Mouse (Mus musculus): ENCODE data around the gene Jakmip3.

Gene Jakmip3

GRCm38 (mm10) chr7:138947741-138948140 is 7.2 kb downstream of the Jakmip3 start:
- no peak for DNase-seq (ENCODE audit: low spot score)

GRCm38 (mm10) chr7:138948309-138948708 is 7.8 kb downstream of the Jakmip3 start:
- no peak for DNase-seq (ENCODE audit: low spot score)

GRCm38 (mm10) chr7:138955787-138956186 is 15.3 kb downstream of the Jakmip3 start:
- DNase-seq (ENCODE audit: low spot score), result no peak

GRCm38 (mm10) chr7:138957106-138957505 is 16.6 kb downstream of the Jakmip3 start:
- DNase-seq (ENCODE audit: low spot score), result no peak

- DNase-seq (ENCODE audit: low spot score), result peak; percentile 69
Observed at GRCm38 (mm10) chr7:138959747-138960146, 19.2 kb downstream of the Jakmip3 start.

- no peak for DNase-seq (ENCODE audit: low spot score)
Observed at GRCm38 (mm10) chr7:138963756-138964155, 23.2 kb downstream of the Jakmip3 start.

GRCm38 (mm10) chr7:138968010-138968620 is 27.6 kb downstream of the Jakmip3 start:
- peak; percentile 58 for DNase-seq (ENCODE audit: low spot score)

GRCm38 (mm10) chr7:138977510-138977909 is 37.0 kb downstream of the Jakmip3 start:
- DNase-seq (ENCODE audit: low spot score), result no peak

GRCm38 (mm10) chr7:138984576-138984975 is 44.0 kb downstream of the Jakmip3 start:
- DNase-seq (ENCODE audit: low spot score), result no peak

GRCm38 (mm10) chr7:138989156-138989555 is 48.6 kb downstream of the Jakmip3 start:
- no peak for DNase-seq (ENCODE audit: low spot score)

GRCm38 (mm10) chr7:139002692-139003091 is 62.2 kb downstream of the Jakmip3 start:
- DNase-seq (ENCODE audit: low spot score), result no peak

- DNase-seq (ENCODE audit: low spot score), result no peak
Observed at GRCm38 (mm10) chr7:139003250-139003649, 62.7 kb downstream of the Jakmip3 start.

- no peak for DNase-seq (ENCODE audit: low spot score)
Observed at GRCm38 (mm10) chr7:139009786-139010502, 69.4 kb downstream of the Jakmip3 start.

- DNase-seq (ENCODE audit: low spot score), result peak; percentile 57
Observed at GRCm38 (mm10) chr7:139011027-139011426, 70.5 kb downstream of the Jakmip3 start.

GRCm38 (mm10) chr7:139011586-139011985 is 71.1 kb downstream of the Jakmip3 start:
- no peak for DNase-seq (ENCODE audit: low spot score)

- no peak for DNase-seq (ENCODE audit: low spot score)
Observed at GRCm38 (mm10) chr7:139012767-139013369, 72.3 kb downstream of the Jakmip3 start.

- no peak for DNase-seq (ENCODE audit: low spot score)
Observed at GRCm38 (mm10) chr7:139015143-139015542, 74.6 kb downstream of the Jakmip3 start.

GRCm38 (mm10) chr7:139016288-139016687 is 75.8 kb downstream of the Jakmip3 start:
- no peak for DNase-seq (ENCODE audit: low spot score)

- DNase-seq (ENCODE audit: low spot score), result no peak
Observed at GRCm38 (mm10) chr7:139017249-139017903, 76.8 kb downstream of the Jakmip3 start.

- no peak for DNase-seq (ENCODE audit: low spot score)
Observed at GRCm38 (mm10) chr7:139020884-139021283, 80.4 kb downstream of the Jakmip3 start.

GRCm38 (mm10) chr7:139021326-139021725 is 80.8 kb downstream of the Jakmip3 start:
- DNase-seq (ENCODE audit: low spot score), result no peak

- DNase-seq (ENCODE audit: low spot score), result no peak
Observed at GRCm38 (mm10) chr7:139027136-139027535, 86.6 kb downstream of the Jakmip3 start.

GRCm38 (mm10) chr7:139031215-139031614 is 90.7 kb downstream of the Jakmip3 start:
- no peak for DNase-seq (ENCODE audit: low spot score)

All from layer of hippocampus, adult 11-12 months (tissue).